Mouse (Mus musculus) lung, embryonic 16.5 days (tissue): ENCODE measurements around the gene Hdac7. TPM values are rescaled to one million over a fixed set of nuclear protein-coding genes. Genes with fewer than 3 reads are reported as not detected.

Experiments
- ATAC-seq: fragments of 200-750 bp; cut with Nextera tagmentation; 2 replicates; pipeline ENCODE4 v1.8.0; 2017; ENCODE audit warnings: low read depth, mild to moderate bottlenecking, moderate library complexity
- H3K27ac ChIP-seq: fragments of 300-500 bp; sonication (generic); 2 replicates; pipeline ENCODE4 v1.5.1; 2014; ENCODE audit warnings: mild to moderate bottlenecking, control low read depth, low read length
- H3K27me3 ChIP-seq: fragments of 300-500 bp; sonication (generic); 2 replicates; pipeline ENCODE4 v1.6.1; 2014; ENCODE audit warnings: low read depth, low read length, mixed read lengths; ENCODE audit not compliant: control insufficient read depth, insufficient read depth
- H3K36me3 ChIP-seq: fragments of 300-500 bp; sonication (generic); 2 replicates; pipeline ENCODE4 v1.6.1; 2014; ENCODE audit warnings: low read length; ENCODE audit not compliant: control insufficient read depth, insufficient read depth
- H3K4me1 ChIP-seq: fragments of 300-500 bp; sonication (generic); replicated peaks from 2 replicates; pipeline ENCODE4 v1.6.1; 2014; ENCODE audit warnings: low read length, mixed read lengths; ENCODE audit not compliant: control insufficient read depth, insufficient read depth
- H3K4me2 ChIP-seq: fragments of 300-500 bp; sonication (generic); 2 replicates; pipeline ENCODE4 v1.6.1; 2014; ENCODE audit warnings: low read depth, low read length, control low read depth
- H3K4me3 ChIP-seq: fragments of 300-500 bp; sonication (generic); 2 replicates; pipeline ENCODE4 v1.5.1; 2014; ENCODE audit warnings: mild to moderate bottlenecking, low read length, control low read depth
- H3K9ac ChIP-seq: fragments of 300-500 bp; sonication (generic); 2 replicates; pipeline ENCODE4 v1.6.1; 2014; ENCODE audit warnings: low read length, control low read depth
- H3K9me3 ChIP-seq: fragments of 300-500 bp; sonication (generic); 2 replicates; pipeline ENCODE4 v1.6.1; 2016; ENCODE audit warnings: low read length; ENCODE audit not compliant: control insufficient read depth
- WGBS: fragments of 180-500 bp; shearing (Covaris S2); extraction: QIAGEN DNeasy Blood & Tissue Kit; methylation state at CpG from one replicate; pipeline ENCODE4 v1.1.7; 2014; 5-methylcytosine and 5-hydroxymethylcytosine counted together
- polyA plus RNA-seq: library from polyadenylated mRNA; unstranded; fragments of >200 nt; fragmentation: Nextera tagmentation; extraction: Ambion mirVana; gene quantifications from 2 replicates; pipeline ENCODE4 v1.2.1, GENCODE M21; 2015

Gene Hdac7
- polyA plus RNA-seq, 1 experiment from 2014 or later, result 44.2 TPM

GRCm38 (mm10) chr15:97776919-97777318 lies 67.4 kb downstream of the Hdac7 start:
- Histone ChIP-seq H3K4me2 (no peak overlapping the region), H3K4me1 (peaks cover 42% of the 10 kb centered on the region), H3K27ac (no peak overlapping the region), H3K9ac (no peak overlapping the region), H3K4me3 (no peak overlapping the region), H3K9me3 (no peaks in the 10 kb centered on the region), H3K27me3 (no peaks in the 10 kb centered on the region), H3K36me3 (no peaks in the 10 kb centered on the region)
- 82% methylated on average over 6 of the region's 6 CpGs for WGBS
- ATAC-seq, result no peak

- no peak overlapping the region for H3K9ac ChIP-seq
- H3K4me1 ChIP-seq, result peaks cover 39% of the 10 kb centered on the region
- WGBS, result 7% methylated on average over 8 of the region's 8 CpGs
- no peak overlapping the region for H3K4me3 ChIP-seq
- ATAC-seq, result no peak
- no peak overlapping the region for H3K27ac ChIP-seq
- H3K36me3 ChIP-seq, result no peaks in the 10 kb centered on the region
- H3K9me3 ChIP-seq, result no peaks in the 10 kb centered on the region
- no peak overlapping the region for H3K4me2 ChIP-seq
- no peaks in the 10 kb centered on the region for H3K27me3 ChIP-seq
Measured at GRCm38 (mm10) chr15:97776514-97776913, 67.8 kb downstream of the Hdac7 start.

GRCm38 (mm10) chr15:97773961-97774370 lies 70.3 kb downstream of the Hdac7 start:
- no peaks in the 10 kb centered on the region for H3K9me3 ChIP-seq
- H3K9ac ChIP-seq, result peak overlapping the region; percentile 5; the same call in 1 of the 2 replicates
- H3K36me3 ChIP-seq, result no peaks in the 10 kb centered on the region
- peak; percentile 54 for ATAC-seq
- peaks cover 35% of the 10 kb centered on the region for H3K4me1 ChIP-seq
- peak overlapping the region; percentile 95 for H3K27ac ChIP-seq
- H3K4me3 ChIP-seq, result no peak overlapping the region
- H3K4me2 ChIP-seq, result no peak overlapping the region
- 52% methylated on average over 5 of the region's 5 CpGs for WGBS
- no peaks in the 10 kb centered on the region for H3K27me3 ChIP-seq

- H3K27me3 ChIP-seq, result no peaks in the 10 kb centered on the region
- peak overlapping the region; percentile 23; the same call in 1 of the 2 replicates for H3K4me2 ChIP-seq
- WGBS, result 4% methylated on average over 5 of the region's 5 CpGs
- H3K36me3 ChIP-seq, result no peaks in the 10 kb centered on the region
- H3K4me1 ChIP-seq, result peaks cover 36% of the 10 kb centered on the region
- ATAC-seq, result peak; percentile 92
- H3K9me3 ChIP-seq, result no peaks in the 10 kb centered on the region
- no peak overlapping the region for H3K4me3 ChIP-seq
- H3K9ac ChIP-seq, result peak overlapping the region; percentile 45
- H3K27ac ChIP-seq, result peak overlapping the region; percentile 95
Measured at GRCm38 (mm10) chr15:97773108-97773507, 71.2 kb downstream of the Hdac7 start.

GRCm38 (mm10) chr15:97770280-97770679 lies 74.0 kb downstream of the Hdac7 start:
- Histone ChIP-seq H3K4me3 (no peak overlapping the region), H3K9me3 (no peaks in the 10 kb centered on the region), H3K9ac (no peak overlapping the region), H3K36me3 (no peaks in the 10 kb centered on the region), H3K27me3 (peaks cover 3% of the 10 kb centered on the region; the same call in 1 of the 2 replicates), H3K4me2 (no peak overlapping the region), H3K27ac (no peak overlapping the region), H3K4me1 (peaks cover 54% of the 10 kb centered on the region)
- WGBS, result 79% methylated on average over 8 of the region's 8 CpGs
- ATAC-seq, result no peak

- H3K4me1 ChIP-seq, result peaks cover 55% of the 10 kb centered on the region
- peak overlapping the region; percentile 82 for H3K9ac ChIP-seq
- H3K27me3 ChIP-seq, result peaks cover 3% of the 10 kb centered on the region; the same call in 1 of the 2 replicates
- H3K36me3 ChIP-seq, result no peaks in the 10 kb centered on the region
- peak; percentile 27 for ATAC-seq
- peak overlapping the region; percentile 60 for H3K4me3 ChIP-seq
- H3K4me2 ChIP-seq, result peak overlapping the region; percentile 98
- no peaks in the 10 kb centered on the region for H3K9me3 ChIP-seq
- under 1% methylated on average over 18 of the region's 18 CpGs for WGBS
- H3K27ac ChIP-seq, result peak overlapping the region; percentile 89
Measured at GRCm38 (mm10) chr15:97768192-97768591, 76.1 kb downstream of the Hdac7 start.

GRCm38 (mm10) chr15:97767280-97768186 lies 76.8 kb downstream of the Hdac7 start, which contains the start of gene Rapgef3:
Gene Rapgef3, minus strand, starts transcription at chr15:97767972.
- Histone ChIP-seq H3K9me3 (no peaks in the 10 kb centered on the region), H3K27ac (peak within 1 kb of the TSS; percentile 89), H3K4me2 (peak within 1 kb of the TSS; percentile 98), H3K27me3 (peaks cover 3% of the 10 kb centered on the region; the same call in 1 of the 2 replicates), H3K36me3 (no peaks in the 10 kb centered on the region), H3K4me1 (peaks cover 54% of the 10 kb centered on the region), H3K9ac (peak within 1 kb of the TSS; percentile 82), H3K4me3 (peak within 1 kb of the TSS; percentile 60)
- peak; percentile 90 for ATAC-seq
- under 1% methylated on average over 43 of the region's 44 CpGs for WGBS

- peaks cover 52% of the 10 kb centered on the region for H3K4me1 ChIP-seq
- 9% methylated on average over 22 of the region's 23 CpGs for WGBS
- H3K27ac ChIP-seq, result peak overlapping the region; percentile 89
- peak overlapping the region; percentile 98 for H3K4me2 ChIP-seq
- H3K27me3 ChIP-seq, result peaks cover 3% of the 10 kb centered on the region; the same call in 1 of the 2 replicates
- no peak; the same call in 1 of the 2 replicates for ATAC-seq
- H3K9me3 ChIP-seq, result no peaks in the 10 kb centered on the region
- no peaks in the 10 kb centered on the region for H3K36me3 ChIP-seq
- H3K4me3 ChIP-seq, result peak overlapping the region; percentile 60
- H3K9ac ChIP-seq, result peak overlapping the region; percentile 82
Measured at GRCm38 (mm10) chr15:97766594-97767279, 77.6 kb downstream of the Hdac7 start.

GRCm38 (mm10) chr15:97766194-97766593 lies 78.1 kb downstream of the Hdac7 start:
- H3K36me3 ChIP-seq, result no peaks in the 10 kb centered on the region
- H3K4me1 ChIP-seq, result peaks cover 53% of the 10 kb centered on the region
- peak overlapping the region; percentile 82 for H3K9ac ChIP-seq
- peak overlapping the region; percentile 60 for H3K4me3 ChIP-seq
- H3K4me2 ChIP-seq, result peak overlapping the region; percentile 98
- H3K9me3 ChIP-seq, result no peaks in the 10 kb centered on the region
- peaks cover 3% of the 10 kb centered on the region; the same call in 1 of the 2 replicates for H3K27me3 ChIP-seq
- no peak for ATAC-seq
- H3K27ac ChIP-seq, result peak overlapping the region; percentile 43; the same call in 1 of the 2 replicates
- WGBS, result 19% methylated on average over 8 of the region's 8 CpGs
